Mouse (Mus musculus): ENCODE measurements around the gene Nsf.
A peak's percentile ranks its signal among the peaks of the same experiment; 100 is the strongest.
"Not testable (repeated sequence)": the region's sequence is repeated elsewhere in the genome, so short reads cannot be mapped to it uniquely, and the experiment has no call there.

Gene Nsf

DNA sequence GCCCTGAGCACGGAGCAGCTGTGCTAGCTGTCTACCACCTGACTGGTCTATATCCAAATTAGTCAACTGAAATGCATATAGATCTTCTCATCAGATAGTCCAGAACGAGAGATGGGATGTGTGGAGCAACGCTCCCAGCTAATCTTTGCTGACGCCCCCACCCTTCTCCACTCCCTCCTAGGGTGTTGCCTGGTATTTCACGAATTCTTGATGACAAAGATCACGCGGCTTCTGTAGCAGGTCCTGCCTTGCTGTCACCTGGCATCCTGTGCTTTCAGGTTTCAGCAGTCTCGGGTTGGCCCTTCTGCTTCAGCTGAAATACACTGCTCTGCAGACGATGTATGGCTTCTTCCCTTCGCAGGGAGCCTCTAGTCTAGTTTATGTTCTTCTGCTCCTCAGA is 61.0 kb downstream of the Nsf start:
- no peak for DNase-seq (ENCODE audit: low spot score)

DNA sequence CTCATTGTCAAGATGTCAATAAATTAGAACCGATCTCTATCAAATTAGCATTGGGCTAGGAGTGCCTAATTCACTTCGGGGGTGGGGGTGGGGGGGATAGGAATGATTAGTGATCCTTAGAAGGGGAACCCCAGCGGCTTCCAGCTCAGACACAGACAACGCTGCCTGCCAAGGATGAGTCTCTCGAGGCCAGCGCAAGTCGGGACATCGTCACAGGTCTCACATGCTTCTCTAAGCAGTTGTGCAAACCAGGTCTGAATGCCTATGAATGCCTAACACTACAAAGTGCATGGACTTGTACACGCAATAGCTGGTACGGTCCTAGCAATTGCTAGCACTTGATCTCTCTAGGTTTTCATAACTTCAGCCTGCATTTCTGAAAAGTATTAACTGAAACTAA is 62.1 kb downstream of the Nsf start:
- DNase-seq (ENCODE audit: low spot score) = no peak

DNA sequence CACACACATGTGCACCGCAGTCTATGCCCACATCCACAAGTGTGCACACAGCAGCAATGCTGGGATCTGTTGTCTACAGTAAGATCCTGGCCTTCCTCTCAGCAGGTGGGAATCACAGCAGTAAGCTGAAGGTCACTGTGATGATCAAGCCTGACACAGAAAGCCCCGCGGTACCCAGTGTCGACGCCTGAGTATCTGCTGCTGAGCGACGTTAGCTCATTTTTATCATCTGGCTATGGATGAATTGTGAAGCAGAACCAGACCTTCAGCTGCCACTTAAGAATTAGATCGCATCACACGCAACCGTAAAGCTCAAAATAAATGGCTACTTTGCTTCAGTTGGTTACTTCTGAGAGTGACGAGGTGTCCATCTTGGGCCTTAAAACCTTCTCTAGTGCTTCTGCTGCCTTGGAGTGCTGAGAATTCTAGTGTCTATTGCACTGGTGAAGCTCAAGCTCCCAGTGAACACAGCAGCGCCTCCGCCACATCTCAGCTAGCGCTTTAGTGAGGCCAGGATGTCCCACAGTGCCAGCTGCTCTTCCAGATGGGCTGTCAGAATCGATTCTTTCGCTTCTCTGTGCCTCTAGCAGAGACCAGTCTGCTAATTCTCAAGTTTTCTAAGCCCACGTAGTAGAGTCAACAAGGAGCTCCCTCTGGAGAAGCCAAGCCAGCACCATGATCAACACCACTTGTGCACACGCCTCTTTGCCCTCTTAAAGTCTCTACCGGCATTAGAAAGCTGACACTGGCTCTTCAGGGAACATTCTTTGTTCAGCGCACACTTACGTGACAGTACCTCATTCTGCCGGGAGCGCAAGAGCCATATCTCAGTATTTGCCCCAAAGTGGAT is 63.3 kb downstream of the Nsf start:
- DNase-seq (ENCODE audit: low spot score) = peak; percentile 71

DNA sequence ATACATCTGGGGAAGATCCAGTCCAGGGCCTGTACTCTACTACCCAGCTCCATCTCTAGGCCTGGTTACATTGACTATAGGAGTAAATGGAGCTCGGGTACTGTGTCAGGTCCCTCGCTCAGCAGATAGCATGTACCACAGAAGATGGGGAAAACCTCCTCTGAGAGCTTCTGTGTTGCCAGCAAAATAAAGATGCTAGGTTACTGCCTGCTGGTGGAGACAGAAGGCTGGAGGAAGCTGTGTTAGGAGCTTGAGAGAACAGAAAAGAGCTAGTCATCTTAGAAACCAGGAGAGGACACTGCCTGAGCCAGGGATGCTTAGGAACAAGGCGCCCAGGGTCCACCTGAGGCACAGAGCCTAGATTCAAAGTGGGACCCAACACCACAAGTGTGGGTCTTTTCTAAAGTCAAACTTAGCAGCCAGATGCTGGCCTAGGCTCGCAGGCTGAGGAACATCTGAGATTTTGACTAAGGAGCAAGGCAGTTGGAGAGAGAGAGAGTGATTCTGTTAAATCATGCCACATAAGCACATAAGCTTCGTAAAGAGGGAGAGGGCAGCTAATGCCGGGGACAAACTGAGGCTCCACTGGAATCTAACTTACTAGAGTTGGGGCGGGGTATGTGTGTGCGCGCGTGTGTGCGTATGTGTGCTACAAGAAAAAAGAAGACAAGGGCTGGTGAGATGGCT is 66.0 kb downstream of the Nsf start:
- DNase-seq (ENCODE audit: low spot score) = no peak

DNA sequence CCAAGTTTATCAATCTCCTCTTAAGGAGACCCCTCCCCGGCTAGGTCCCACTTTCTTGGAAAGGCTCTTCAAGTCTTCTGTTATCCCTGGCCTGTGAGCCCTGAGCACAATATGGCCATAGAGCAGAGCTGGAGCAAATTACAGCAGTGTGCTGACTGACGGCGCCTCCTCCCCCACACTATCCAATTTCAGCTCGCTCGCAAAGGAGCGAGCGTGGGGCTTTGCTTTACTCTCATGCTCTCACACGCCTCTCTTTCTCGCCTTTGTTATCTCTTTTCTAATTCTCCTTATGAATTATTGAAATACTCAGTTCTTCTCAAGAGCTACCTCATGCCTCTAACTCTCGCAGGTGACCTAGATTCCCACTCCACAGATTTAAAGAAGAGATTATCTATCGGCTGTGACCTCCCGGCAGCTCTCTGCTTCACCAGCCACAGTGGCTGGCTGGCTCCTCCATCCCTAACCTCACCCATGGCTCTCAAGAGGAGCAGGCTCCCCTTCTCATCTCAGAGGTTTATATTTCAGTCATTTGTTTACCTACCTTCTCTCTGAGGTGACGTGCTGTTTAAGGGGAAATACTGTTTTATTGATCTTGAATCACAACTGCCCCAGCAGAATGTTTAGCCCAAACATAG is 69.0 kb downstream of the Nsf start:
- DNase-seq (ENCODE audit: low spot score) = peak; percentile 59

DNA sequence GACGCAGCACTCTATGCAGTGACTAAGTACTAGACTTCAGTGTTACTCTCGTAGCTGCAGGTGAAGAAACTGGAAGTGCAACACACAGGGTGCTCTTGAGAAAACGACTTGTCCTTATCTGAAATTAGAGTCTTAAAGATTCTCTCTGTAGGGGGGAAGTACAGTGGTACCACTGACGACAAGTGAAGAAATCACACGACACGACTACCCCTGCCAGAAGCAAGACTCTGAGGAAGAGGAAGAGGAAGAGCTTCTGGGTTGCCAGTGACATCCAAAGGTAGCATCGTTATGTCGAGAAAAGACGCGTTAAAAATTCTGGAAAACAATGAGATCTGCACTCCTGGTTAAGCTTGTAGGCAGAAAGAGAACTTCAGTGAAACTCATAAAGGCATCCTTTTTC is 70.1 kb downstream of the Nsf start:
- no peak for DNase-seq (ENCODE audit: low spot score)

DNA sequence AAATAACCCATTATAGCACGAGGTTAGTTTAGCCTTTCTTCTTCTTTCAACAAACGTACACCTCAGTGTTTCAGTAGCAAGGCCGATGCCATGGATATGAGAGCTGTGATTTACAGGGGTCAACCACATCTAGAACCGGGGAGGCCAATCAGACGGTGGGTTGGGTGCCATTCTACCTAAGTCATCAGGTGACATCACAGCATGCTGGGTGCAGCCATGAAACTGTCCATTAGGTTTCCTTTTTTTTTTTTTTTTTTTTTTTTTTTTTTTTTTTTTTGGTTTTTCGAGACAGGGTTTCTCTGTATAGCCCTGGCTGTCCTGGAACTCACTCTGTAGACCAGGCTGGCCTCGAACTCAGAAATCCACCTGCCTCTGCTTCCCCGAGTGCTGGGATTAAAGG is 74.4 kb downstream of the Nsf start:
- DNase-seq (ENCODE audit: low spot score) = not testable (repeated sequence)

DNA sequence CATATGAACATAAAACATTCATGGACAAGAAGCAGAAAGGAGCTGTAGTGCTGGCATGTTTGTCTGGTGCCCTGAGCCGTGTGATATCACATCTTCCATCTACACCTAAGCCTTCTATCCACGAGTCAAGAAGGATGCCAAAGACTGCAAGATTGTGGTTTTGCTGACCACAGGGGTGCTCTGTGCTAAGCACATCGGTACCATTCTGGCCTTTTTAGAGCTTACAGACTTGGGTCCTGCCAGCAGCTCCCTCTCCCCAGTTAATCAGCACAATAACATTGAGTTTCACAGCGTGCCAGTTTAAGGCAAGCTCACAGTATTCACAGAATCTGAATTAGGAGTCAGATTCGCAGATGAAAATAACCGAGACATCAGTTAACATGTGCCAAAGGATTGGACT is 75.4 kb downstream of the Nsf start:
- DNase-seq (ENCODE audit: low spot score) = no peak

DNA sequence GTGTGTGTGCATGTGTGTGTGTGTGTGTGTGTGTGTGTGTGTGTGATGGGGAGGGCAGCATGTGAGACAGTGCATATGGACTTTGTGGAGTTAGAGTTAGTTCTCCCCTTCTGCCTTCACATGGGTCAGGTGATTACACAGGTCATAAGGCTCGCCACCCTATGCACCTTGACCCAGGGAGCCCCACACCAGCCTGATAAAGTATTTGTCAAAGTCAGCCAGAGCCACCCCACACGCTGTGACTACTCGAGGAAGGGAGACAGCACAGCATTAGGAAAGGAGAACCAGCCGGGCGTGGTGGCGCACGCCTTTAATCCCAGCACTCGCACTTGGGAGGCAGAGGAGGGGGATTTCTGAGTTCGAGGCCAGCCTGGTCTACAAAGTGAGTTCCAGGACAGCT is 83.5 kb downstream of the Nsf start:
- no peak for DNase-seq (ENCODE audit: low spot score)

DNA sequence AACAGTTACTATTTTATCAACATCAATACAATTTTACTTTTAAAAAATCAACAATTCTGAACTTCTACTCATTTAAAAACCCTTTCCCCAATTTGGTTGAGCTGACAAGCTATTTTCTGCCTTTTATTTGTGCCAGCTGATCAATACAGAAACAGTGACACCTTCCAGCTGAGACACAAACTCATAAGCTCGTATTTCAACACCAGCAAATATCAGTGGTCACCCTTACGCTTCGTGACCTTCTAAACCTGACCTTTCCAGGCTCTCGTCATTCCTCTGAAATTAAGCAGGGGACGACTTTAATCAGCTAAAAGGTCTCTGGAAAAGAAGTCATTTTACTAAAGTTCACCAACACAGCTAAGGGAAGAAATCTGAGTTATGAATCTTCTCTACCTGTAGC is 86.2 kb downstream of the Nsf start:
- DNase-seq (ENCODE audit: low spot score) = no peak

DNA sequence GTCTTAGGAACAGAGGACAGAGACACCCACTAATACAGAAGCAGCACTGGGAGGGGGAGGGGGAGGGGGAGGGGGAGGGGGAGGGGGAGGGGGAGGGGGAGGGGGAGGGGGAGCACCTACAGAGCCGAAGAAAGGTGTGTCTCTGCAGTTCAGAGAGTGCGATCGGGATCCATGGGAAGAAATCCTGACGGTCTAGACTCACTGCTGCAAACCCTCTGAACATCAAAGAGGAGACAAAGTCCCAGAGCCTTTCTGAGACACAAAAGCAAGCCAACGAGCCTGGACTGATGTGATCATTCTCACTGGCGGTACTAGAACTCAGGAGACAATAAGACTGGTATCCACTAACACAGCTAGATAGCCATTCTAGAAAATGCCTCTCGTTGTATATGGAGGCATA is 88.5 kb downstream of the Nsf start:
- DNase-seq (ENCODE audit: low spot score) = no peak

DNA sequence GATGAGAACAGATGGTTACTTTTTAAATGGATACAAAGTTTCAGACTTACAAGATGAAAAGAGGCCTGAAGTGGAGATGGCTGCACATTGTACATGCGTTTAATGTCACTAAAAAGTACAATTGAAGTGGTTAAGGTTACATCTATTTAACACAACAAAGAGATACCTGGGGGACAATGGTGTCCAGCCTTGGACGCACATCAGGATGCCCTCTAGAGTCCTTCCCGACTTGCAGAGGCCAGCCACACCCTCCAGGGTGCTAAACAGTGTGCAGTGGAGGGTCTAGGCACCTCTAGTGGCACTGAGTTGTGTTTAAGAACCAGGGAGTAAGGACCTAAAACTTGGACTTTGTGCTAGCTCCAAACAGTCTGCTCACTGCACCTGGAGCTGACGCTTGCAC is 89.4 kb downstream of the Nsf start:
- DNase-seq (ENCODE audit: low spot score) = no peak

DNA sequence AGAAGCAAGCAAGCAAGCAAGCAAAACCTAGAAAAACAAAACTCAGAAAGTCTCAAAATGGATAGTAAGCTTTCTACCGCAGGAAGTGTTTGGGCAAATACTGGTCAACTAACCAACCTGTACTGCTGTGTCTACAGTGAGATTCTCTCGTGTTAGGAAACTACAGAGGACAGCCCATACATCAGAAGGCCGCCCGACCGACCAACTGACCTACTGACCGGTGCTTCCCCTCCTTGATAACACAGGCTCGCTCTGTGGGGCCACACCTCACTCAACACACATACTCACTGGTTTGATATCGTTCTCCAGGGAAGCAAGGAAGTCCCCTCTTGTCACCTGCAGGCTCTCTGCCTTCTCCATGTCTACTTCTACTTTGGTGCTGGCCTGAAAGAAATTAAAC is 90.9 kb downstream of the Nsf start:
- no peak for DNase-seq (ENCODE audit: low spot score)

DNA sequence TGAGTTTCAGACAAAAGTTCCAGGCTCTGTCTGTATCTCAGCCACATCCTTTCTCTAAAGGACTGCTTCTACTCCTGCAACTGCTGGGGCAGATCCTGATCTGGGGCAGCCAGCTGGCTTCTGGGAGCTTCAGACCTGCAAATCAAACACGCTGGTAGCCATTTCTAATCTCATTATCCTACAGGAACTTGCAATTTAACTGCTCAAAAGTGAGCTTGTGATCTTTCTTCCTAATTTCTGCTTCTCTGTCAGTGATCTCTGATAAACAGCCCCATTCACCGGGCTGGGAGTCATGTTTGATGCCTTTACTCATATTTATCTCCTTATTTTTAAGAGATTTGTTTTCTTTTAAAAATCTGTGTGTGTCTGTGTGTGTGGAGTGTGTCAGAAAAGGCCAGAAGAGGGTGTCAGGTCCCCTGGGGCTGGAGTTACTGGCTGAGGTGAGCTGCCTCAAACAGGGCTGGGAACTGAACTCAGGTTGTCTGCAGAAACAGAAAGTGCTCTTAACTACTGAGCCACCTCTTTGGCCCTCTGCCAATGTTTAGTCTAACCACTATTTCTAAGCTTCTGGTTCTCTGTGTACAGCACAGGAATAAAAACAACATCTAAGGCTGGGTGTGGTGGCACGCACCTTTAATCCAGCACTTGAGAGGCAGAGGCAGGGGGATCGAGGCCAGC is 93.8 kb downstream of the Nsf start:
- no peak for DNase-seq (ENCODE audit: low spot score)

DNA sequence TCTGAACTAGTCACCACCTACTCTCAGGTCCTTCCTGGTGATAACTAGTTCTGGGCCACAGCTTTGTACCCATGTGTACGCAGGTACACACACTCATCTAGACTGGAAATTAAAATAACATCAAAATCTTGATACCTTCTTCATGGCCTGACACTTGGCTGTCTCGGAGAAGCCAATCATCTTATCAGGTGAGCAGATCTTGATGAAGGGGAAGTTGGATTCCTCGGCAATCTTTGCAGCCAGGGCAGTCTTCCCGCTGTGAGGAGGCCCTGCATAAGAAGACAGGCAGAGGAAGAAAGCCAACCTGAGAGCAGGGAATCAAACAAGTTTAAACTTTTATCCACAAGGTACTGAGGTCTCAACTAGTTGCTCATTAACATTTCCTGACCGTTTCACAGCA is 95.1 kb downstream of the Nsf start:
- DNase-seq (ENCODE audit: low spot score) = no peak

DNA sequence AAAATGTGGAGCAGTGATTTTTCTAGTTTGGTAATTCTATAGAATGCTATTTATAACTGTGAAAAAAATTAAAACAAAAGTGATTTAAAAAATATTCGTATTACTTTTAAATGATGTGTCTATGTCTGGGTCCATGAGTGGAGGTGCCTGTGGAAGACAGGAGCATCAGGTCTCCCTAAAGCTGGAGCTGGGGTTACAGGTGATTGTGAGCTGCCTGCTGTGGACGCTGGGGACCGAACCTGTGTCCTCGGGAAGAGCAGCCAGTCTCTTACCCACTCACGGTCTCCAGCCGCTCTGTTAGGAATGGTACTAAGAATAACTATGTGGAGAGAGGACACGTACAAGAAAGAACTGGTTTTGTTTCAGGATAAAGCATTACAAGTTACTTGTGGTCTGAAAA is 97.2 kb downstream of the Nsf start:
- DNase-seq (ENCODE audit: low spot score) = no peak

DNA sequence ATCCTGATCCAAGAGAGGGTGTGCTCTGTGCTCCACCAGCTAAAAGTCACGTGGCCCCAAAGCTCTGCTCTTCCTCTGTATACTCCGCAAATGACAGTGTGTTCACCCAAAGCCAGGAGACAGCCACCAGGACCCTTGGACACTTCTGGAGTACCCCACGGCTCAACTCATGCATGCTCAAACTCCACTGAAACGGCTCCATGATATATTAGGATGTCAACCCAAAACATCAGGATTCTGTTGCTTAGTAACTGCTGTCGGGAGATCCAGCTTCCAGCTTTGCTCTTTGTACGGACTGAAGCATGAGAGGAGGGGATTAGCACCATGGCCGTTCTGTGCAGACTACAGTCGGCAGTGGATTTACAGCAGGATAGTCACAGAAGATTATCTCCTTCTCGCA is 99.6 kb downstream of the Nsf start:
- peak; percentile 46 for DNase-seq (ENCODE audit: low spot score)

DNA sequence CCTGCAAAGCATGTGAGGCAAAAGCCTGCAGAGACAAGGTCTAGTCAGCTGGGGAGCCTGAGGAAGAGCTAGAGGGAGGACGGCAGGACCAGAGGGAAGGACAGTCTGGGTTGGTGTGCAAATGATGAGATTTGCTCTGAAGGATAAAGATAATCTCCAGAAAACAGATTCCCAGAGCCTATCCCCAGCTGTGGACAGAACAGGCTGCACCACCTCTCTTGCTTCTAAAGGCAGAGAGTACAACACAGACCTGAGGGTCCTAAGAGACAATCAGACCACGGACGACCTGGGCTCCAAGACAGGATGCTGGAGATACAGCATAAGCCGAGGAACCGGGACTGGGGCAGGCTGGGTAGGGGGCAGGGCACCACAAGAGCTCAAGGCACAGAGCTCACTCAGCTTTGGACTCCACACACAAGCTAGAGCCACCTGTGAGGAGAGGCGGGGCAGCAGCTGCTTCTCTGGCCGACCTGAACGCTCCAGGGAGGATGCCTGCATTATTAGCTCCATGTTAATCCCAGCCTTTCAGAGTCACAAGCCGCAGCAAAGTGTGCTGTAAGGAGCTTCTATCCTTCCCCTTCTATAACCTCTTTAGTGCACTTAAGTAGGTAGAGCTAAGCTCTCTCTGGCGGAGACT is 100.5 kb downstream of the Nsf start:
- peak; percentile 17 for DNase-seq (ENCODE audit: low spot score)

DNA sequence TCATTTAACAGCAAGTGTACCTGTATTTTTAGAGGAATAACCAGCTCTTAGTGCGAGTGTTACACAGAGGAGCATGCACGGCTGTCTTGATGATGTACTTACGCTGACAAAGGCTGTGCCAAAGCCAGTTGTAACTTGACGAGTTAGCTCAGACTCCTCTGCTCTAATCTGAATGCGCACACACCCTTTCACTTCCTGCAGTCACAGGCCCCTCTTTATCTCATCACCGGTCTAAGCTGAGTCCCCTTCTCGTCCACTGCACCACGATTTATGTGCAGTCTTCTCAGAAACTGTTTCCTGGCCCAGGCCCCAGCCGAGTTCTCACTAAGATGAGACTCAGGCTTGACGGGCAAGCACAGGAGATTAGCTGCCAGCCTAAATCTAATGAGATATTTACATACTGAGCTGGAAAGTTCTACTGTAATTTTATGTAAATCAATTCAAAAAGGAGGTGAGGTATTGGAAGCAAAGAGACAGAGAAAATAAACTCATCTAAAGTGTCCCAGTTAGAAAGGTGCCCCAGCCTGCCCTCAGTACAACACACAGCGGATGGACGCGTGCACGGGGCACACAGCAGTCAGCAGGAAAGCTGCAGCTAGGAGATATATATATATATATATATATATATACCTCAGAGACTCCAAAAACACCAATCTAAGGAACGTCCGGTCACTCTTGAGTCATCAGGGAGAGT is 101.1 kb downstream of the Nsf start:
- no peak for DNase-seq (ENCODE audit: low spot score)

DNA sequence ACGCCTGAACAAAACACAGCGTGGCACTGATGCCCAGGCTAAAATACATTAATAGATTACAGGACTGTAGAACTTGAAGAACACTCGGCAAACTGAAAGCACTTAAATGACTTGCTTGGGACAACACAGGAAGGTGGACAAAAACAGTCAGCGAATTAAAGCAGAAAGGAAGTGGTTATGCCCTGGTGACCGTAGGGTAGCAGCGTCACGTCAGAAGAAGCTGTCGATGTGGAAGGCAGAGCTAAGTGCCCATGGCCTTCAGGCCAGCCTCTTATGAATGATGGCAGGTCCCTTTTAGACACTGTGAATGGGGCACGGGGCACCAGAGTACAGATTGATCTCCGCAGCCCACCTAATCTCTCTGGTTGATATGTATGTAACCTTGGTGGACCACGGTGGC is 105.6 kb downstream of the Nsf start:
- no peak for DNase-seq (ENCODE audit: low spot score)

DNA sequence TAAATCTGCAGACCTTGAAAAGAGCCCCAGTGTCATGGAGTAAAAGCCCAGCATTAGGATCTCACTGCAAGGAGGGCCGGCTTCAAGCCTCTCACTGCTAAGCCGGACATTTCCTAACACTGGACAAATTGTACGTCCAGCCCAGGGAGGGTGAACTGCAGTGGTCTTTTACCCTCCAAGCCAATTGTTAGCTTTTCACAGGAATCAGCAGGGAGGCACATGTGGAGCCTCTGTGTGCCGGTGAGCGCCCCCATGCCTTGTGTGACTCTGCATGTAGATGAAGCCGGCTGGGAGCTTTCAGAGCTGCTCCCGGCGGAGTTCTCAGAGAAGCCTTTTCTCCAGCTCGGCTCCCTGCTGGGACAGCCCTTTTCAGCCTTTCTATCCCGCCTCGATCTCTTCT is 113.0 kb downstream of the Nsf start:
- DNase-seq (ENCODE audit: low spot score) = peak; percentile 79

DNA sequence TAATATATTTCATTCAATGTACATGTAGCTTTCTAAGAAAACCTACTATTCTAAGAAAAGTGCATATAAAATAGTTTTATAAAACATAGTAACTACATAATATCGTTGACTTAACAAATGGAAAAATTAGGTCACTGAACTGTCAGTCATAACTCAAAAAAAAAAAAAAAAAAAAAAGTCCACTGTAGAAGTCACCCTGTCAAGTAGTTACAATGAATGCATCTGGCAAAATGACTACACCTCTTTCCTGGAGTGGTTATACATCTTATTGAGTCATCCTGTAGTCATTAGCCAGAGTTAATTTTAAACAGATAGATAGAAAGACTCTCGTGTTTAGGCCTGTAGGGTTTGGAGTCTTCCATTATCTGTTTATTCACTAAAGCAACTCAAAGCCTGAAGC is 114.9 kb downstream of the Nsf start:
- DNase-seq (ENCODE audit: low spot score) = no peak

Measured in retina, embryonic 14.5 days (tissue).